Mouse (Mus musculus) erythroblast, adult 5-6 weeks (primary cell): ENCODE measurements around the gene Cbx7. TPM values are rescaled to one million over a fixed set of nuclear protein-coding genes. Genes with fewer than 3 reads are reported as not detected.

Experiments
- ATAC-seq: replicated peaks from 2 replicates; pipeline ENCODE4 v1.8.0; 2016; ENCODE audit warnings: moderate number of reproducible peaks, mild to moderate bottlenecking, moderate TSS enrichment, inconsistent platforms; ENCODE audit not compliant: poor library complexity, low FRiP score, severe bottlenecking
- total RNA-seq, 2 experiments: library from RNA; stranded (forward) in 1 of 2; stranded (reverse) in 1 of 2; fragments of 150-400 nt in 1 of 2; fragments of 200-764, 138-1000 nt in 1 of 2; gene quantifications; 2 replicates each; pipeline versions ENCODE4 v1.2.3 to v1.2.4; 2015 to 2017; ENCODE audit warnings: low replicate concordance in 2 of 2

Gene Cbx7
- total RNA-seq (2015; ENCODE audit: low replicate concordance), result 2.1 and 6.9 TPM in 2 replicates
- total RNA-seq (2017; ENCODE audit: low replicate concordance), result 4.5 and 6.4 TPM in 2 replicates

DNA sequence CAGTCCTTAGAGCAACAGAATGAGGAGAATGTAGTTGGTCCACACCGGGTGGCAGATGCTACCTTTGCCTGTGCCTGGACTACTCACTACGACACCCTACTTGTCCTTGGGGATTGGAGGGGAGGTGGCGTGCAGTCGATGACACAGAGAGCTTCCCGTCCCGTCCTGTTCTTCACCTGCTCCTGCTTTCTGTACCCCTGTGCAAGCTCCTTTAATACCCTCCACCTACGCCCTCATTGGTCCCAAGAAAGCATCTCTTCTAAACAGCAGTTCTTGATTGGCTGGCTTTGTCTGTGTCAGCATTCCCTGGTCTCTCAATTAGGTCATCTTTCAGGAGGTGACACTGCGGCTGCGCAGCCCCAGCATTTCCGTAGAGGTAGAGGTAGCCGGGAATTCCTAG lies at the start of gene Cbx7:
TSS of gene Cbx7 (minus strand) at position 180 of the 400 bp plus-strand sequence.
- ATAC-seq, result no peak

- no peak for ATAC-seq
Observed at GRCm38 (mm10) chr15:80020516-80020915, 49.6 kb upstream of the Cbx7 start.

DNA sequence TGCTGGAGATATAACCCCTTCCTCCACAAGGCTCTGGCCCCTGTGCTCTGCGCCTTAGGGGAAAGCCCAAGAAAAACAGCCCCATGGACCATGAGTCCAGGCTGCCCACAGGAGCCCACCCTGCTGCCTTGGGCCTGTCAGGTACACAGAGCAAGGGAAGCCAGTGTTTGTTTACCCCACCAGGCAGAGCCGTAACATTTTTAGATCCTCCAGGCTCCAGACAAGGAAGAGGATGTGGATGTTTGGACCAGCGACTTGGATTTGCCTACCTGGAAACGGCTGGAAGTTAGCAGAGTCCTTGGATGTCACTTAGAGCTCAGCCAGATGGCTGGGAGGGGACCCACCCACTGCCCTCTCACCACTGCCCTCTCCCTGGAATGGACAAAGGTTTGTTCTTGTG lies 48.7 kb upstream of the Cbx7 start:
- no peak for ATAC-seq

- ATAC-seq, result no peak
Observed at GRCm38 (mm10) chr15:80019220-80019619, 48.3 kb upstream of the Cbx7 start.

- no peak for ATAC-seq
Observed at GRCm38 (mm10) chr15:80016563-80017301, 45.8 kb upstream of the Cbx7 start.

DNA sequence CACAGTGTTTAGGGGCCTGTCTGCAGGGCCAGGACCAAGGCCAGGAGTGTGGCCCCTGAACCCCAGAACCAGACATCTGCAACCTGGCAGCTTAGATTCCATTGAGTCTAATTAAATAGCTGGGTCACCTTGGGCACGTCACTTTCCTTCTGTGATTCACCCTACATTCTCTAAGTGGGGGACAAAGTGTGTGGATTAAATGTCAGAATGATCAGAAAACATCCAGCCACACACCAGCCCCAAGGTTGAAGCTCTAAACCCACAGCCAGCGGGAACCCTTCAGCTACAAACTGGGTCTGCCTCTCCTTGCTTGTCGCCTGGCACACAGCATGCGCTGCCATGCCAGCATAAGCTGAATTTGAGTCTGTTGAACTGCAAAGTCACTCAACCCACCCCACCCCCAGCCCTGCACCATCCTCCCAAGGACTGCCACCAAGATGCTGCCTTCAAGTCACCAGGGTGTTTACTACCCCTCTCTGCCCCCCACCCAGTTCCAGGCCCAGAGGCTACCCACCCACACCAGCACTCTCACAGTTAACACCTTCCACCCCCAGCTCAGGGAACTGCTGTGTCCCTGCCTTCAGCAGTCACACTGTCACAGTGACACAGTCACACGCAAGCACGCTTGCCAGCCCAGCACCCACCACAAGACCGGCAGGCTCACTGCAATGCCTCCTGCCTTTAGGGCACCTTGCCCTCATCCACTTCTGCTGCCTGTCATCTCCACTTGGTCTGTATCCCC lies 44.5 kb upstream of the Cbx7 start:
- ATAC-seq, result no peak

DNA sequence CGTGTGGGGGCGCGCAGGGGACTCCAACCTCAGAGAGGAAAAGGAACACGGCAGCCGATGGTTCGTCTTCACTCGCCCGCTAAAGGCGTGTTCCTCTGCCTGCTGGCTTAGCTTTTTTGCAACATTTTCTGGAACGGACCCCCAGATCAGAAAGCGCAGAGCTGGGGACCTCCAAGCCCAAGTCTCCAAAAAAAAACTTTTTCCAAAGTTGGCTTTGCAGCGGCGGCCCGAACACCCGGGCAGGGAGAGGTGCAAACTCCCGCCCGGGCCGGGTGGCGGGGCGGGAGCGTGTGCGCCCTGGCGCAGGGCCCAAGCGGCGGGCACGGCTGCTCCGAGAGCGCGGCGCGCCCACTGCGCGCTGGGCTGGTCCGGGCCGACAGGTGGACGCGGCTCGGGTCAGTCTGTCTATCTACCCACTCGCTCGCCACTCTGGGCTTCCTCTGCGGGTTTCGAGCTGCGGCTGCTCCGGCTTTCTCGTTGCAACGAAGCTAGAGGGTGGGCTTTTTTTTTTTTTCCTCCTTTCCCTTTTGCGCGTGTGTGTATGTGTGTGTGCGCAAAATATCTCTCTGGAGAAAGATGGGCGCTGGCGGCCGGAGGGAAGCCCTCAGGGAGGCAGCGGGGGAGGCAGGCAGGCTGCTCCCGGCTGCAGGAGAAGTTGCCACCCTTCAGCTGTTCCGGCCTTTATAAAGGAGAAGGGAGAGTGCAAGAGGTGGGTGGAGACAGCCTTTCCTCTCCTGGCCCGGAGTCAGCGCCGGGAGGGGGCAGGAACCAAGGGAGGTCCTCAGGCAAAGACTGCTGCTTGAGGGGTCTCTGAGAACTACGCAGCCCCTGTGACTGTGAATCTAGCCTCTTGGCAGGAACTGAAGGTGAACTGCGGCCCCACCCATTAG lies 43.6 kb upstream of the Cbx7 start, which contains the start of gene Pdgfb:
TSS of gene Pdgfb (minus strand) at position 657 of the 890 bp plus-strand sequence.
- no peak for ATAC-seq

DNA sequence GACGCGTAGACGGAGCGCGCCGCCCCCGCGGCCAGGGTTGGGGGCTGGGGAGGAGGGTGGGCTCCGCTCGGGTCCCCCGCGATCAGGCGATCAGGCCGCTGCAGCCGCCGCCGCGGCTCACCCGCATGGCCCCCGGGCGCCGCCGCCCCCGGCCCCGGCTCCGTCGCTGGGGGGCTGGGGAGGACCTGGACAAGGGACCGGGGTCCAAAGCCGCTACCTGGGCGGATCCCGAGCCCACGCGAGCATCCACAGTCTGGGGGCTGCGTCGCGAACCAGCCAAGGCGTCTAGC lies 43.1 kb upstream of the Cbx7 start:
- ATAC-seq, result no peak

DNA sequence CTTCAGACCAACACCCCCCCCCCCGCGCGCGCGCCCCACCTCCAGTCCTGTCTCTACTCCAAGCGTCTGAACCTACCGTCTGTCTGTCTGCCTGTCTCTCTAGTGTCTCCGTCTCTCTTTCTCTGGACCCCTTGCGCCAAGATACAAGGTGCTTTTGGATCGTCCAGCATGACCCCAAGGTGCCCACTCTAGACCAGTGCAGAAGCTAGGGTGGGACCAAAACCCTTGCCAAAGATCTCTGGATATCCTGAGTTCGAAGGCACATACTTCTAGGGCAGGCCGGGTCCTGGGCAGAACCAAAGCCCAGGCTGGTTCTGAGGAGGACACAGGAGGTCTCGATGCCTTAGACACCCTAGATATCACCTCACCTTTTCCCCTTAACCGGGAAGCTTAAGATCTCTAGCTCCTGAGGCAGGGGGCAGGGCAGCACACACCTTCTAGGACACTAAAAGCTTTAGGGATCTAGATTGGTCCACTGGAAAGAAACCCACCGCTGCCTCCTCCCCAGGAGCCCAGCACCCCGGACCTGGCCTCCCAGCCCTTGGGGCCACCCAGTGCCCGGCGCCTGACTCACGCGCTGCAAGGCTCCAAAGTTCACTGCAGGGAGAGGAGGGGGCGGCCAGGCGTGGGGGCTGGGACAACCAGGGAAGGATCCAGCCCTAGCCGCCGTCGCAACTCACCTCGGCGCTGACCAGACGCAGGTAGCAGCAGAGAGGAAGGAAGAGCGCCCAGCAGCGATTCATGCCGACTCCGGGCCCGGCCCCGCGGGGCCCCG lies 42.5 kb upstream of the Cbx7 start:
- ATAC-seq, result no peak

- no peak for ATAC-seq
Observed at GRCm38 (mm10) chr15:80012527-80013201, 41.7 kb upstream of the Cbx7 start.

DNA sequence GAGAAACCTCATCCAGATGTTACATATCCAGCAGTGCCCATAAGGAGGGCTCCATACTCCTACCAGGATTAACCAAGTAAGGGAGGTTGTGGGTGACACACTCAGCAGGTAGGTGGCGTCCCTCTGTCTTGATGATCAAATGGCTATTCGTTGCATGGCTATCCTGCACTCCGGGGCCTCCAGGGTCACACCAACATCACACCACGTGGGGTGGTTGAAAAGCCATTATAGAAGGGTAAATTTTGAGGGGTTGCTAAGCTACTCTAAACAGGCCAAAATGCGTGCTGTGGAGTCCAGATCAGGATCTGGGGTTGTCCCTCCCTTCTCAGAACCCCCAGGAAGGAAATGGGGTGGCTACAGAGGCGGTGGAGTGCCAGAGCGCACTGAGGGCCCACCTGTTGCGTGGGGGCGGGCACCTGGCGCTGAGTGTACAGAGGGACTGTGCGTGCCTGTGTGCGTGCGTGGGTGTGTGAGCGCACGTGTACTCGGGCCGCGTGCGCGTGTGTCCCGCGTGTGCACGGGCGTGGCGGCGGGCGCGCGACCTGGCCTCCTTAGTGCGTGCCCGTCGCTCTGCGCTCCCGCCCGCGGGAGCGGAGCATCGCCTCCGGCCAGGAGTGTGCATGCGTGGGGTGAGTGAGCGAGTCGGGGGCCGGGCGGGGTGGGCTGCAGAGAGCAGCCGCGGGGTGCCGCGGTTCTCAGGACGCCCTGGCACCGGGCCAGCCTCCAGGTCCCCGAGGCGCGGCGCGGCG lies 41.0 kb upstream of the Cbx7 start:
- no peak for ATAC-seq

DNA sequence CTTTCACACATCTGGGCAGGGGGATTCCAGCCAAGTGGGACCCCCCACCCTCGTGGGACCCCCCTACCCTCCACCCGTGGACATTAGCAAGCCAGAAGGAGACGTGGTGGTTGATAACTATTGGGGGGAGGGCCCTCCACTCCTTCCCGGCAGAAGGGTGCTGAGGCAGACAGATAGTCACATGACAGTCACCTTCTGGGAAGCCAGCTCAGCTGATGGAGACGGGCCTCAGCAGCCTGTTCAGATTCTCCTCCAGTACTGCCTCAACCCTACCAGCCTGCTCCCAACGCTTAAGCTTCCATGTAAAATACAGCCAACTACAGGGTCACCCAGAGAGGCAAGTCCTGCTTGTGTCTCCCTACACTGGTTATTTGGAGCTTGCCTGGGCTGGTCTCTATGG lies 40.3 kb upstream of the Cbx7 start:
- no peak for ATAC-seq

DNA sequence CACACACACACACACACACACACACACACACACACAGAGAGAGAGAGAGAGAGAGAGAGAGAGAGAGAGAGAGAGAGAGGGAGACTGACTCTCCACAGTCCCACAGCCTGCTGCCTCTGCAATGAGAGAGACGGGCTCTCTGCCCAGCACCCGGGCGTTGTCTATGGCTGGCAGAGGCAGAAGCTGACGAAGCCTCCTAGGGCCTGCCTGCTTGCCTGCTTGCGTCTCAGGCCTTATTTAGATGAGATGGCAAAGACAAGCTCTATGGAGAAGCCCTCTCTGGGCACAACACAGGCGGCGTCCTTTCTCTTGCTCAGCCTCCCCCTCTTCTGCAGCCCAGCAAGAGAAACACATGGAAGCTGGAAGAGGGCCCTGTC lies 39.3 kb upstream of the Cbx7 start:
- ATAC-seq, result no peak

DNA sequence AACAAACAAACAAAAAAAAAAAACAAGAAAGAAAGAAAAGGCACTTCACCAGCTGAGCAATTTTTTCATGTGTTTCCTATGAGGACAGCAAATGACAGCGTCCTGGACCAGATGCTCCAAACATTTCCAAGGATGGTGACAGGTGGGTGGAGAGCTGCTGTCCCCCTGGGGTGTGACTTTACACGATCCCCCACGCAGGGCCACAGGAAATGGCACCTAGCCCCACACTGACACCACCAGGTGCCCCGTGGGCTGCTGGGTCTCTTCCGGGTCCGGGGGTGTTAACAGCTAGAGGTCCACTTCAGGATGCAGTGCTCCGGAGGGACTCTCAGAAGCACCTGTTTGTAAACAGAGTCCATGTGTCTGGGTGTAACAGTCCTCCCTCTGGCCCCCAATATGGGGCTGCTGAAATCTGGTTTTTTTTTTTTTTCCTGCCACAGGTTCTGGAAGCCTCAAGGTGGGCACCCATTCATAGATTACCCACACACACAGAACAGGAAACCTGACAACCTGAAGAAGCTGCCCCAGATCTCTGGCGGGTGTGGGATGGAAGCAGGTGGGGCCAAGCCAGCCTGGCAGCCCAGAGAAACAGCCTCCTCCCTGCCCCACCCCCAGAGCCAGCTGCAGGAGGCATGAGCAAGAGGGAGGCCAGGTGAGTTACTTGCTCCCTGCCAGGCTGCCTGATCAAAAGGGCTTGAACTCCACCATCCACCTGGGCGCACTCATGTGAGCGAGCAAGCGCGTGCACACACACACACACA lies 38.7 kb upstream of the Cbx7 start:
- no peak for ATAC-seq

DNA sequence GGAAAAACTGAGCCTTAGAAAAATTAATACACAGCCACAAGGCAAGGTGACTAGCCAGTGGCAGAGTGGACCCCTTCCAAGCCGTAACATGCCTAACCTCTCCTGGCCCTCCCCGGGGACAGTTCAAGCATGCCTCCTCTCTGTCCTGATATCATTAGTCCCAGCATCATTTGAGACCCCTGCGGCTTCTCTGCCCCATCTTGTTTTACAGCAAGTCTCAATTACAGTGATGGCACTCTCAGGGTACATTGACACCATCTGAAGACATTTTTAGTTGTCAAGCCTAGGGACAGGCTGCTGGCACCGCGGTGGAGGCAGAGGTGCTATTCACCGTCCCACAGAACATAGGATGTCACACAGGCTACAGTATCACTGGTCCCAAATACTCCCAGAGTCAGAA lies 37.5 kb upstream of the Cbx7 start:
- no peak for ATAC-seq

DNA sequence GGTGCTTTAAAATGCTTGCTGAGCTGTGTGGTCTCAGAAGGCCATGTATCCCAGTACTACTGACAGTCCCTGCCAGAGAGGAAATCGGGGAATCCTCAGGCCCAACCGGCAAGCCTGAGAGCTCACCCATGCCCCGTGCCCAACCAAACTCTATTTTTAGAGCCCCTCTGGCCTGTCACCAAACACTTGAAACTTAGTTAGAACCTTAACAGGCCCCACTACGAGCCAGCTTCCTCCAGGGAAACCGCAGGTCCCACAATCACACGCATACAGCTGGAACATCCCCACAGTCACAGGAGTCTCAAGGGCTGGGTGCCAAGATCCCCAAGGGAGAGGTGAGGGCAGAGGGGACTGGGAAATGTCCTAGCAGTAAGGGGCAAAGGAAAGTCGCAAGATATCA lies 35.2 kb upstream of the Cbx7 start:
- ATAC-seq, result no peak

- ATAC-seq, result no peak
Observed at GRCm38 (mm10) chr15:80005436-80005835, 34.5 kb upstream of the Cbx7 start.
